ENCODE assay signal across 7 mouse cellular contexts in the genomic region with DNA sequence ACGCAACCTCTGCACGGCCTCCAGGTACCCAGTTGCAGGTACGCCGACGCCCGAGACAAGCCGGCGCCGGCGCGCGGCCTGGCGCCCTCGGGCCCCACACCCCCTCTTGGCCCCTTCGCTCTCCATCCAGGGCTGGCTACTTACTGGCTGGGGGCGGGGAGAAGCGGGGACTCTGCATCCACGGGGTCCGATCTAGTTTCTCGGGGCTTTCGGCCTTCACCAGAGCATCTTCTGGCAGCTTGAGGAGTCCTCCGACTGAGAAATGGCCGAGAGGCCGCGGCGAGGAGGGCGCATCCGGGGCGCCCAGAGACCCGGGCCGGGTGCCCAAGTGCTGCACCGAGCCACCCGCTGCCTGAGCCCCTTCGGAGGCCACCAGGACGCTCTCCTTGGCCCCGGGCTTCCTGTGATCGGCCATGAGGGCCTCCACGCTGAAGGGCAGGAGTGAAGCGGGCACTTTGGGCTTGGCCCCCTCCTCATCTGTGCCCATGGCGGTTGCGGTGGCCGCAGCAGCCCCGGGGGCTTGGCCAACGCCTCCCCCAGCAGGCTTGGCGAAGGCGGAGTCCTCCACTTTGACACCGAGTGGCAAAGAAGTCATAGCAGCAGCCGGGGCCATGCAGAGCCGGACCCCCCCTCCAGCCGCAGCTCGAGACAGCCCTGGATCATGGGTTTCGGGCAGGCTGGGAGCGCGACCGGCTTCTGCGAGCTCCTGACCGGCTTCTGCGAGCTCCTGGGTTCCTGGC. TPM values are rescaled to one million over a fixed set of nuclear protein-coding genes. Genes with fewer than 3 reads are reported as not detected.
DNase-seq lines count a peak whose midpoint lies in the region; ATAC-seq and TF ChIP-seq lines count a peak whose summit lies in the region.

No protein-coding gene starts in this region.

- no peak for TF ChIP-seq CTCF in testis, adult 2 months (IDR thresholded peaks at IDR 0.05; ENCODE audit: control insufficient read depth, insufficient read depth, insufficient replicate concordance, low read depth, low read length)

- peak; percentile 16; the same call in 1 of the 2 replicates for ATAC-seq in limb, embryonic 11.5 days (ENCODE audit: insufficient number of reproducible peaks, low FRiP score, low TSS enrichment, low read depth)
- ATAC-seq in neural tube, embryonic 13.5 days (ENCODE audit: low read depth): peak; percentile 26

- no peaks in the 10 kb centered on the region for H3K36me3 ChIP-seq in testis, adult 2 months (ENCODE audit: control insufficient read depth, insufficient read depth, low read length)
- H3K36me3 ChIP-seq in limb, embryonic 11.5 days (ENCODE audit: control insufficient read depth, insufficient read depth, low read length): no peaks in the 10 kb centered on the region
- no peaks in the 10 kb centered on the region for H3K36me3 ChIP-seq in neural tube, embryonic 13.5 days

- peaks cover 34% of the 10 kb centered on the region for H3K27me3 ChIP-seq in testis, adult 2 months (ENCODE audit: control insufficient read depth, insufficient read depth, low read length)
- H3K27me3 ChIP-seq in limb, embryonic 11.5 days (ENCODE audit: control insufficient read depth, insufficient read depth, low read length): peaks cover 36% of the 10 kb centered on the region
- H3K27me3 ChIP-seq in neural tube, embryonic 13.5 days: peaks cover 98% of the 10 kb centered on the region

- H3K4me2 ChIP-seq in limb, embryonic 11.5 days (ENCODE audit: low read depth, severe bottlenecking): peak overlapping the region; percentile 95
- H3K4me2 ChIP-seq in neural tube, embryonic 13.5 days: peak overlapping the region; percentile 60

- no peak for TF ChIP-seq POLR2A in testis, adult 2 months (IDR thresholded peaks at IDR 0.05; ENCODE audit: control insufficient read depth, low read depth, low read length)

- no peak for DNase-seq in testis, postnatal 14 days (ENCODE audit: low spot score)
- DNase-seq in gastrocnemius, postnatal 25 days: peak; percentile 31
- DNase-seq in limb, embryonic 11.5 days (ENCODE audit: low spot score): no peak
- DNase-seq in cerebellum, adult 9-10 months: no peak
- DNase-seq in frontal cortex, postnatal 25 days (ENCODE audit: low spot score in 2 of 2): no peak

- peak overlapping the region; percentile 35 for H3K4me3 ChIP-seq in testis, adult 2 months (ENCODE audit: control insufficient read depth, low read depth, low read length)
- peak overlapping the region; percentile 74 for H3K4me3 ChIP-seq in limb, embryonic 11.5 days (ENCODE audit: low read depth, low read length)
- H3K4me3 ChIP-seq in neural tube, embryonic 13.5 days: peak overlapping the region; percentile 40

- peak overlapping the region; percentile 90 for H3K9ac ChIP-seq in limb, embryonic 11.5 days (ENCODE audit: low read length)
- peak overlapping the region; percentile 61 for H3K9ac ChIP-seq in neural tube, embryonic 13.5 days

- WGBS in limb, embryonic 11.5 days: 0% methylated on average over 58 of the region's 58 CpGs
- under 1% methylated on average over 58 of the region's 58 CpGs for WGBS in neural tube, embryonic 13.5 days

- no peak overlapping the region for H3K27ac ChIP-seq in testis, adult 2 months (ENCODE audit: control insufficient read depth, insufficient read depth, low read depth, low read length)
- H3K27ac ChIP-seq in limb, embryonic 11.5 days (replicated peaks; ENCODE audit: low read depth, low read length): peak overlapping the region; percentile 79
- no peak overlapping the region for H3K27ac ChIP-seq in neural tube, embryonic 13.5 days (replicated peaks)

- peaks cover 32% of the 10 kb centered on the region for H3K4me1 ChIP-seq in testis, adult 2 months (ENCODE audit: control insufficient read depth, insufficient read depth, low read length)
- peaks cover 35% of the 10 kb centered on the region for H3K4me1 ChIP-seq in limb, embryonic 11.5 days (ENCODE audit: control insufficient read depth, insufficient read depth, low read length)
- H3K4me1 ChIP-seq in neural tube, embryonic 13.5 days (replicated peaks): peaks cover 60% of the 10 kb centered on the region

- no peaks in the 10 kb centered on the region for H3K9me3 ChIP-seq in limb, embryonic 11.5 days (ENCODE audit: control insufficient read depth, low read length)
- no peaks in the 10 kb centered on the region for H3K9me3 ChIP-seq in neural tube, embryonic 13.5 days

RNA-seq across cellular contexts. Expression of a gene that starts 0.5 kb away (rescaled TPM):
- polyA plus RNA-seq in testis, adult 2 months (2012; rRNA removed): 0.18 TPM in 1 of 2 replicates, not detected in the other
- 1 to 10 TPM; 2.7 TPM for total RNA-seq in gastrocnemius, postnatal 25 days (2021)
- 218 and 235 TPM in 2 replicates for polyA plus RNA-seq in limb, embryonic 11.5 days (2014; fragmentation: Nextera tagmentation; extraction: Ambion mirVana)
- polyA plus RNA-seq in neural tube, embryonic 13.5 days (2015; fragmentation: Nextera tagmentation; extraction: Ambion mirVana): 19.7 and 24.3 TPM in 2 replicates

Comparison
In these comparisons a context has a peak if more than half of its experiments do, and no peak if none do; other contexts are left out.
1. RNA of a gene that starts 0.5 kb away (polyA plus RNA-seq): 218 to 235 TPM in limb, embryonic 11.5 days and 19.7 to 24.3 TPM in neural tube, embryonic 13.5 days; 0.18 TPM in testis, adult 2 months; every median in the first group is over 10 times any median in the second.
2. Peak in every context shown above with its lines, with median percentiles within 50 percentile points of each other: H3K4me3 ChIP-seq.